Comparison of ENCODE assay signal across 23 mouse cellular contexts in the genomic region with DNA sequence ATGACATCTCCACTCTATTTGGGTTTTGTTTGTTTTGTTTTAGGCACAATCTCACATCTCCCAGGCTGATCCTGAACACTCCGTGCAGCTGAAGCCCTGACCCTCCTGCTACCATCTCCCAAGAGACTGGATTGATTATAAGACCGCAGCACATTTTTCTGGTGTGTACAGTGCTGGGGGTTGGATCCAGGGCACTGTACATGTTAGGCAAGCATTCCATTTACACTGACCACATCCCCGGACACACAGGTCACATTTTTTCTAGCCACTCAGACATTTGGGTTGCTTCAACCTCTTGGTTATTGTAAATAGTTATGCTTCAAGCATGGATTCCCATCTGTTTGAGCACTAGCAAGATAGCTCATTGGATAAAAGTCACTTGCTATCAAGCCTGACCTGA. TPM values are rescaled to one million over a fixed set of nuclear protein-coding genes. Genes with fewer than 3 reads are reported as not detected.
DNase-seq lines count a peak whose midpoint lies in the region; ATAC-seq and TF ChIP-seq lines count a peak whose summit lies in the region.
"Had no signal": no experiment of that assay in that cellular context is flagged by ENCODE, and none has a peak within 500 bp of the region (broad histone marks: within the 10 kb centered on the region; RNA-seq: fewer than 3 reads in every experiment).

No protein-coding gene starts in this region.

- H3K4me2 ChIP-seq in kidney, embryonic 16.5 days (replicated peaks; ENCODE audit: low read depth, low read length) = no peak overlapping the region
- H3K4me2 ChIP-seq: embryonic facial prominence, embryonic 12.5 days; forebrain, embryonic 12.5 days; heart, embryonic 11.5 days; heart, embryonic 15.5 days; hindbrain, embryonic 14.5 days had no signal

- no peaks in the 10 kb centered on the region for H3K36me3 ChIP-seq in kidney, embryonic 16.5 days (ENCODE audit: insufficient read depth, low read length)
- H3K36me3 ChIP-seq: embryonic facial prominence, embryonic 12.5 days; forebrain, embryonic 12.5 days; heart, embryonic 15.5 days; hindbrain, embryonic 10.5 days had no signal

- H3K9me3 ChIP-seq in kidney, embryonic 16.5 days (ENCODE audit: low read length) = no peaks in the 10 kb centered on the region
- H3K9me3 ChIP-seq: embryonic facial prominence, embryonic 12.5 days; forebrain, embryonic 12.5 days; heart, embryonic 15.5 days; hindbrain, embryonic 10.5 days had no signal

- no peak for TF ChIP-seq CTCF in embryonic fibroblast, embryonic 13.5 days (IDR thresholded peaks at IDR 0.05; ENCODE audit: borderline replicate concordance, insufficient read depth, low read length)
- TF ChIP-seq CTCF in left cerebral cortex, adult 2 months (IDR thresholded peaks at IDR 0.05) = no peak

- H3K4me1 ChIP-seq in kidney, embryonic 16.5 days (ENCODE audit: insufficient read depth, low read length) = no peaks in the 10 kb centered on the region
- peaks cover 22% of the 10 kb centered on the region for H3K4me1 ChIP-seq in embryonic fibroblast, embryonic 13.5 days (ENCODE audit: control insufficient read depth, insufficient read depth, low read length)
- H3K4me1 ChIP-seq: embryonic facial prominence, embryonic 12.5 days; forebrain, embryonic 12.5 days; heart, embryonic 15.5 days; hindbrain, embryonic 10.5 days had no signal

- peak; percentile 22 for DNase-seq in kidney, adult 9 months
- peak; percentile 62 for DNase-seq in 3134 (ENCODE audit: extremely low read depth, insufficient read length, low spot score)
- DNase-seq in 3T3-L1 (ENCODE audit: low read depth, low spot score) = peak; percentile 85
- DNase-seq in left cerebral cortex, adult 2 months (ENCODE audit: extremely low spot score in 1 of 2, low spot score in 2 of 2) = no peak
- DNase-seq in spleen, postnatal 10 days (ENCODE audit: low spot score in 2 of 2) = no peak
- DNase-seq: adrenal gland, adult 8-10 months; cerebellum, adult 2 months; cerebellum, postnatal 25 days; gastrocnemius, postnatal 10 days; heart, adult 18-20 months had no signal

- H3K4me3 ChIP-seq in kidney, embryonic 16.5 days (ENCODE audit: low read length) = no peak overlapping the region
- H3K4me3 ChIP-seq in embryonic fibroblast, embryonic 13.5 days (ENCODE audit: insufficient read depth, low read length) = no peak overlapping the region
- no peak overlapping the region for H3K4me3 ChIP-seq in left cerebral cortex, adult 2 months
- H3K4me3 ChIP-seq: embryonic facial prominence, embryonic 12.5 days; forebrain, embryonic 12.5 days; heart, embryonic 15.5 days; hindbrain, embryonic 10.5 days had no signal

- H3K27me3 ChIP-seq in kidney, embryonic 16.5 days (ENCODE audit: insufficient read depth, low read length) = no peaks in the 10 kb centered on the region
- H3K27me3 ChIP-seq: CH12.LX; embryonic facial prominence, embryonic 12.5 days had no signal

- H3K9ac ChIP-seq in kidney, embryonic 16.5 days (replicated peaks; ENCODE audit: low read length) = no peak overlapping the region
- H3K9ac ChIP-seq: embryonic facial prominence, embryonic 12.5 days; forebrain, embryonic 12.5 days; heart, embryonic 15.5 days; hindbrain, embryonic 14.5 days had no signal

- H3K27ac ChIP-seq in kidney, embryonic 16.5 days (ENCODE audit: low read length) = no peak overlapping the region
- H3K27ac ChIP-seq in embryonic fibroblast, embryonic 13.5 days (ENCODE audit: insufficient read depth, low read length) = peak overlapping the region; percentile 95
- H3K27ac ChIP-seq in left cerebral cortex, adult 2 months = no peak overlapping the region
- H3K27ac ChIP-seq: embryonic facial prominence, embryonic 12.5 days; forebrain, embryonic 12.5 days; heart, embryonic 15.5 days; hindbrain, embryonic 10.5 days; hindbrain, embryonic 14.5 days had no signal

- intact Hi-C loops in left cerebral cortex, adult 2 months (cut with DNase I) = no loop called here

- no peak for ATAC-seq in kidney, embryonic 16.5 days (ENCODE audit: low FRiP score, low TSS enrichment)
- ATAC-seq: forebrain, embryonic 16.5 days had no signal

- TF ChIP-seq POLR2A in embryonic fibroblast, embryonic 13.5 days (IDR thresholded peaks at IDR 0.05; ENCODE audit: low read depth, low read length) = no peak

- WGBS in kidney, embryonic 16.5 days = 70% methylated on average over 3 of the region's 3 CpGs

RNA-seq across cellular contexts. Expression of a gene that starts 22.6 kb away (rescaled TPM):
- 0.19 and 0.22 TPM in 2 replicates for polyA plus RNA-seq in kidney, embryonic 16.5 days (2015; fragmentation: Nextera tagmentation; extraction: Ambion mirVana)
- polyA plus RNA-seq in embryonic fibroblast, embryonic 13.5 days (2011; ENCODE audit: insufficient read length, low read depth, missing spikeins) = not detected in 2 replicates
- 1 to 10 TPM; 1.2 TPM for total RNA-seq in left cerebral cortex, adult 2 months (2021)
- total RNA-seq: adrenal gland, postnatal 36 days; CH12.LX had no signal
- polyA plus RNA-seq: hindbrain, embryonic 10.5 days; hindbrain, embryonic 14.5 days had no signal

RNA-seq across cellular contexts. Expression of a gene that starts 55.8 kb away (rescaled TPM):
- polyA plus RNA-seq in kidney, embryonic 16.5 days (2015; fragmentation: Nextera tagmentation; extraction: Ambion mirVana) = 0.12 TPM in 1 of 2 replicates, not detected in the other
- 0.43 TPM in 1 of 2 replicates, not detected in the other for polyA plus RNA-seq in embryonic fibroblast, embryonic 13.5 days (2011; ENCODE audit: insufficient read length, low read depth, missing spikeins)
- under 1 TPM in 1 of 2 experiments, not detected in 1; 0.28 TPM for total RNA-seq in left cerebral cortex, adult 2 months (2021)
- total RNA-seq: CH12.LX; gastrocnemius, postnatal 10 days; heart, adult 18-20 months; heart, postnatal 25 days had no signal
- polyA plus RNA-seq: embryonic facial prominence, embryonic 12.5 days; forebrain, embryonic 12.5 days; forebrain, embryonic 16.5 days; heart, embryonic 11.5 days; heart, embryonic 15.5 days; hindbrain, embryonic 10.5 days; hindbrain, embryonic 14.5 days had no signal

RNA-seq across cellular contexts. Expression of a gene that starts 56.1 kb away (rescaled TPM):
- polyA plus RNA-seq in kidney, embryonic 16.5 days (2015; fragmentation: Nextera tagmentation; extraction: Ambion mirVana) = 1.0 TPM in 2 replicates
- polyA plus RNA-seq in embryonic fibroblast, embryonic 13.5 days (2011; ENCODE audit: insufficient read length, low read depth, missing spikeins) = 3.7 and 4.1 TPM in 2 replicates
- total RNA-seq in left cerebral cortex, adult 2 months (2021) = 100 to 1,000 TPM; 176 to 186 TPM
- total RNA-seq: gastrocnemius, postnatal 4 days; heart, adult 18-20 months; heart, postnatal 25 days had no signal

Comparison
In these comparisons a context has a peak if more than half of its experiments do, and no peak if none do; other contexts are left out.
1. DNase-seq: peak in kidney, adult 9 months (single experiment), 3134 (single experiment) and 3T3-L1 (single experiment); none in left cerebral cortex, adult 2 months (0 of 2) and spleen, postnatal 10 days (0 of 2).